Mouse (Mus musculus) heart, embryonic 12.5 days (tissue): Measurements from ENCODE around the gene Fgl2. TPM values are rescaled to one million over a fixed set of nuclear protein-coding genes. Genes with fewer than 3 reads are reported as not detected.
A peak's percentile ranks its signal among the peaks of the same experiment; 100 is the strongest.

ENCODE experiments used
- ATAC-seq: fragments of 200-750 bp; cut with Nextera tagmentation; 2 replicates; pipeline ENCODE4 v1.8.0; 2017; ENCODE audit warnings: moderate TSS enrichment, moderate library complexity; ENCODE audit not compliant: insufficient number of reproducible peaks, low FRiP score
- H3K27ac ChIP-seq: fragments of 300-500 bp; sonication (generic); 2 replicates; pipeline ENCODE4 v1.5.1; 2016; ENCODE audit warnings: mild to moderate bottlenecking, moderate library complexity; ENCODE audit not compliant: poor library complexity, severe bottlenecking
- H3K27me3 ChIP-seq: fragments of 300-500 bp; sonication (generic); replicated peaks from 2 replicates; pipeline ENCODE4 v1.6.1; 2016; ENCODE audit warnings: mild to moderate bottlenecking, moderate library complexity
- H3K36me3 ChIP-seq: fragments of 300-500 bp; sonication (generic); 2 replicates; pipeline ENCODE4 v1.6.1; 2016; ENCODE audit warnings: mild to moderate bottlenecking, moderate library complexity
- H3K4me1 ChIP-seq: fragments of 300-500 bp; sonication (generic); replicated peaks from 2 replicates; pipeline ENCODE4 v1.6.1; 2016; ENCODE audit warnings: mild to moderate bottlenecking
- H3K4me2 ChIP-seq: fragments of 300-500 bp; sonication (generic); 2 replicates; pipeline ENCODE4 v1.6.1; 2016; ENCODE audit warnings: mild to moderate bottlenecking, moderate library complexity
- H3K4me3 ChIP-seq: fragments of 300-500 bp; sonication (generic); 2 replicates; pipeline ENCODE4 v1.5.1; 2016; ENCODE audit warnings: mild to moderate bottlenecking
- H3K9ac ChIP-seq: fragments of 300-500 bp; sonication (generic); 2 replicates; pipeline ENCODE4 v1.6.1; 2016; ENCODE audit warnings: mild to moderate bottlenecking, moderate library complexity
- H3K9me3 ChIP-seq: fragments of 300-500 bp; sonication (generic); replicated peaks from 2 replicates; pipeline ENCODE4 v1.6.1; 2016; ENCODE audit warnings: mild to moderate bottlenecking, moderate library complexity
- WGBS: fragments of 180-500 bp; shearing (Covaris S2); methylation state at CpG from one replicate; pipeline ENCODE4 v1.1.7; 2016; 5-methylcytosine and 5-hydroxymethylcytosine counted together
- polyA plus RNA-seq: library from polyadenylated mRNA; unstranded; fragments of >200 nt; fragmentation: Nextera tagmentation; extraction: Ambion mirVana; gene quantifications from 2 replicates; pipeline ENCODE4 v1.2.1, GENCODE M21; 2016

Gene Fgl2
- polyA plus RNA-seq, 1 experiment from 2014 or later = 34.2 TPM

- Histone ChIP-seq H3K27me3 (no peaks in the 10 kb centered on the region), H3K9me3 (no peaks in the 10 kb centered on the region), H3K4me2 (no peak overlapping the region), H3K36me3 (no peaks in the 10 kb centered on the region), H3K4me3 (no peak overlapping the region), H3K27ac (no peak overlapping the region), H3K9ac (no peak overlapping the region), H3K4me1 (0 out of 2 replicates have a peak, but pooled peaks cover 4% of the 10 kb centered on the region)
- WGBS = 65% methylated on average over 4 of the region's 4 CpGs
- no peak for ATAC-seq
These were observed 5.9 kb upstream of the Fgl2 start for GRCm38 (mm10) chr5:21366338-21367053.

- H3K27me3 ChIP-seq = no peaks in the 10 kb centered on the region
- no peak overlapping the region for H3K4me2 ChIP-seq
- H3K9ac ChIP-seq = no peak overlapping the region
- H3K27ac ChIP-seq = no peak overlapping the region
- no peak overlapping the region for H3K4me3 ChIP-seq
- no peaks in the 10 kb centered on the region for H3K9me3 ChIP-seq
- ATAC-seq = no peak
- no peaks in the 10 kb centered on the region for H3K36me3 ChIP-seq
- WGBS = 44% methylated on average over 2 of the region's 2 CpGs
- 0 out of 2 replicates have a peak, but pooled peaks cover 6% of the 10 kb centered on the region for H3K4me1 ChIP-seq
These were observed 4.9 kb upstream of the Fgl2 start for GRCm38 (mm10) chr5:21367514-21367913.

GRCm38 (mm10) chr5:21370218-21370947 lies 2.1 kb upstream of the Fgl2 start:
- Histone ChIP-seq H3K9me3 (no peaks in the 10 kb centered on the region), H3K4me3 (no peak overlapping the region), H3K27ac (no peak overlapping the region), H3K4me2 (no peak overlapping the region), H3K36me3 (no peaks in the 10 kb centered on the region), H3K9ac (no peak overlapping the region), H3K4me1 (0 out of 2 replicates have a peak, but pooled peaks cover 9% of the 10 kb centered on the region), H3K27me3 (no peaks in the 10 kb centered on the region)
- WGBS = 87% methylated on average over 5 of the region's 5 CpGs
- ATAC-seq = no peak

GRCm38 (mm10) chr5:21371920-21372319 lies 522 bp upstream of the Fgl2 start:
- Histone ChIP-seq H3K4me3 (peak overlapping the region; percentile 62), H3K27me3 (no peaks in the 10 kb centered on the region), H3K27ac (no peak overlapping the region), H3K9me3 (no peaks in the 10 kb centered on the region), H3K4me2 (peak overlapping the region; percentile 77), H3K4me1 (0 out of 2 replicates have a peak, but pooled peaks cover 9% of the 10 kb centered on the region), H3K36me3 (no peaks in the 10 kb centered on the region), H3K9ac (peak overlapping the region; percentile 71; the same call in 1 of the 2 replicates)
- no peak for ATAC-seq
- 41% methylated on average over 5 of the region's 5 CpGs for WGBS

GRCm38 (mm10) chr5:21373180-21373518 lies 707 bp downstream of the Fgl2 start:
- H3K4me2 ChIP-seq = peak overlapping the region; percentile 77
- H3K9me3 ChIP-seq = no peaks in the 10 kb centered on the region
- no peak for ATAC-seq
- H3K4me1 ChIP-seq = 0 out of 2 replicates have a peak, but pooled peaks cover 9% of the 10 kb centered on the region
- H3K4me3 ChIP-seq = peak overlapping the region; percentile 62
- H3K27me3 ChIP-seq = no peaks in the 10 kb centered on the region
- no peaks in the 10 kb centered on the region for H3K36me3 ChIP-seq
- H3K9ac ChIP-seq = peak overlapping the region; percentile 71
- H3K27ac ChIP-seq = peak overlapping the region; percentile 75; the same call in 1 of the 2 replicates
- WGBS = 57% methylated on average over 7 of the region's 7 CpGs

- Histone ChIP-seq H3K9ac (no peak overlapping the region), H3K9me3 (no peaks in the 10 kb centered on the region), H3K27ac (no peak overlapping the region), H3K27me3 (no peaks in the 10 kb centered on the region), H3K36me3 (no peaks in the 10 kb centered on the region), H3K4me1 (peaks cover 12% of the 10 kb centered on the region), H3K4me3 (no peak overlapping the region), H3K4me2 (no peak overlapping the region)
- no peak for ATAC-seq
- 74% methylated on average over 4 of the region's 4 CpGs for WGBS
These were observed 4.5 kb downstream of the Fgl2 start for GRCm38 (mm10) chr5:21376935-21377334.

- 55% methylated on average over 2 of the region's 2 CpGs for WGBS
- Histone ChIP-seq H3K27me3 (no peaks in the 10 kb centered on the region), H3K9ac (no peak overlapping the region), H3K36me3 (no peaks in the 10 kb centered on the region), H3K9me3 (no peaks in the 10 kb centered on the region), H3K27ac (no peak overlapping the region), H3K4me3 (no peak overlapping the region), H3K4me1 (peaks cover 24% of the 10 kb centered on the region), H3K4me2 (no peak overlapping the region)
- ATAC-seq = no peak
These were observed 6.0 kb downstream of the Fgl2 start for GRCm38 (mm10) chr5:21378397-21378796.

- Histone ChIP-seq H3K4me2 (no peak overlapping the region), H3K27ac (no peak overlapping the region), H3K27me3 (no peaks in the 10 kb centered on the region), H3K4me3 (no peak overlapping the region), H3K4me1 (peaks cover 34% of the 10 kb centered on the region), H3K9ac (no peak overlapping the region), H3K36me3 (no peaks in the 10 kb centered on the region), H3K9me3 (no peaks in the 10 kb centered on the region)
- WGBS = 58% methylated on average over 6 of the region's 6 CpGs
- ATAC-seq = no peak
These were observed 9.5 kb downstream of the Fgl2 start for GRCm38 (mm10) chr5:21381986-21382385.

GRCm38 (mm10) chr5:21382678-21383077 lies 10.2 kb downstream of the Fgl2 start:
- ATAC-seq = no peak
- no peak overlapping the region for H3K4me2 ChIP-seq
- no peaks in the 10 kb centered on the region for H3K27me3 ChIP-seq
- no peaks in the 10 kb centered on the region for H3K36me3 ChIP-seq
- H3K9ac ChIP-seq = no peak overlapping the region
- H3K4me1 ChIP-seq = peaks cover 34% of the 10 kb centered on the region
- peak overlapping the region; percentile 60; the same call in 1 of the 2 replicates for H3K27ac ChIP-seq
- WGBS = 45% methylated on average over 6 of the region's 6 CpGs
- H3K4me3 ChIP-seq = no peak overlapping the region
- no peaks in the 10 kb centered on the region for H3K9me3 ChIP-seq

GRCm38 (mm10) chr5:21383392-21384251 lies 11.2 kb downstream of the Fgl2 start:
- no peaks in the 10 kb centered on the region for H3K36me3 ChIP-seq
- H3K27me3 ChIP-seq = no peaks in the 10 kb centered on the region
- no peaks in the 10 kb centered on the region for H3K9me3 ChIP-seq
- peak overlapping the region; percentile 27 for H3K4me2 ChIP-seq
- 0 out of 2 replicates have a peak overlapping the region, but pooled peaks have one; percentile 18 for H3K9ac ChIP-seq
- no peak overlapping the region for H3K4me3 ChIP-seq
- peak; percentile 18; the same call in 1 of the 2 replicates for ATAC-seq
- H3K27ac ChIP-seq = peak overlapping the region; percentile 60
- WGBS = 30% methylated on average over 14 of the region's 14 CpGs
- peaks cover 34% of the 10 kb centered on the region for H3K4me1 ChIP-seq
